Mouse (Mus musculus) kidney, embryonic 16.5 days (tissue): ENCODE measurements around the gene Dpagt1. TPM values are rescaled to one million over a fixed set of nuclear protein-coding genes. Genes with fewer than 3 reads are reported as not detected.

ENCODE experiments used
- ATAC-seq: fragments of 200-750 bp; cut with Nextera tagmentation; 2 replicates; pipeline ENCODE4 v1.8.0; 2017; ENCODE audit warnings: moderate TSS enrichment; ENCODE audit not compliant: low FRiP score, low TSS enrichment
- H3K27ac ChIP-seq: fragments of 300-500 bp; sonication (generic); 2 replicates; pipeline ENCODE4 v1.5.1; 2014; ENCODE audit warnings: low read length
- H3K27me3 ChIP-seq: fragments of 300-500 bp; sonication (generic); 2 replicates; pipeline ENCODE4 v1.6.1; 2014; ENCODE audit warnings: low read length, control low read depth, mixed read lengths; ENCODE audit not compliant: insufficient read depth
- H3K36me3 ChIP-seq: fragments of 300-500 bp; sonication (generic); 2 replicates; pipeline ENCODE4 v1.6.1; 2014; ENCODE audit warnings: low read length, control low read depth, mixed read lengths; ENCODE audit not compliant: insufficient read depth
- H3K4me1 ChIP-seq: fragments of 300-500 bp; sonication (generic); 2 replicates; pipeline ENCODE4 v1.6.1; 2014; ENCODE audit warnings: low read length, control low read depth, mixed read lengths; ENCODE audit not compliant: insufficient read depth
- H3K4me2 ChIP-seq: fragments of 300-500 bp; sonication (generic); replicated peaks from 2 replicates; pipeline ENCODE4 v1.6.1; 2014; ENCODE audit warnings: low read depth, low read length
- H3K4me3 ChIP-seq: fragments of 300-500 bp; sonication (generic); 2 replicates; pipeline ENCODE4 v1.5.1; 2014; ENCODE audit warnings: mild to moderate bottlenecking, low read length
- H3K9ac ChIP-seq: fragments of 300-500 bp; sonication (generic); replicated peaks from 2 replicates; pipeline ENCODE4 v1.6.1; 2014; ENCODE audit warnings: low read length
- H3K9me3 ChIP-seq: fragments of 300-500 bp; sonication (generic); 2 replicates; pipeline ENCODE4 v1.6.1; 2016; ENCODE audit warnings: low read length, control low read depth
- WGBS: fragments of 180-500 bp; shearing (Covaris S2); extraction: QIAGEN DNeasy Blood & Tissue Kit; methylation state at CpG from one replicate; pipeline ENCODE4 v1.1.7; 2014; 5-methylcytosine and 5-hydroxymethylcytosine counted together
- polyA plus RNA-seq: library from polyadenylated mRNA; unstranded; fragments of >200 nt; fragmentation: Nextera tagmentation; extraction: Ambion mirVana; gene quantifications from 2 replicates; pipeline ENCODE4 v1.2.1, GENCODE M21; 2015

Gene Dpagt1
- polyA plus RNA-seq, 1 experiment from 2014 or later: 45.4 TPM

DNA sequence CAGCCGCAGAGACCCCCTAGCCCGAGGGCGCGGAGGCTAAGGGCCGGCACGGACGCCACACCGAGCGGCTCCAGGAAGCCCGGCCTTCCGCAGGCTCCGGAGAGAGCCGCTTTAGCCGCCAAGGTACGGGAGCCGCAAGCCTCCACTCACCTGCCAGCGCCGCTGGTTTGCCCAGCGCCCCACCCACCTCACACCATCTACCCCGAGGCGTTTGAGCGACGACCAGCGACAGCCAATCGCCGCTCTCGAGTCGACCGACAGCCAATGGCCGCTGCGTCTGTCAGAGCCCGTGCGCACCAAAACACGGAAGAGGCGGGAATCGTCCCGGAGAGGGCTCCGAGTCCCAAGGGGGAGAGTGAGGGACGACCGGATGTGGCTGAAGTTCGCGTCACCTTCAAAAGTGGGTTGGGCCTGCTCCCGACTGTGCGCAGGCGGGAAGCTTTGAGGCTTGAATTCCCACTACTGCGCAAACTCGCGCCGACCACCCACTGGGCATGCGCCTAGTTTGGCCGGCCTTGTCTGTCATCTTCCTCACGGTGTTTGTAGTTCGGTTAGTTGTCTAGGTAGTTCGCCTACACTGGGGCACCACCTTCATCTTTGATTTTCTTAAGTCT, 20.2 kb upstream of the Dpagt1 start, which contains the start of gene Hinfp:
Gene Hinfp, minus strand, starts transcription at position 206 of the 614 bp plus-strand sequence.
- H3K27ac ChIP-seq: peak within 1 kb of the TSS; percentile 71
- peak; percentile 100 for ATAC-seq
- peaks cover 10% of the 10 kb centered on the region for H3K4me1 ChIP-seq
- WGBS: under 1% methylated on average over 54 of the region's 54 CpGs
- H3K4me3 ChIP-seq: peak within 1 kb of the TSS; percentile 69
- no peaks in the 10 kb centered on the region for H3K9me3 ChIP-seq
- H3K27me3 ChIP-seq: no peaks in the 10 kb centered on the region
- peak within 1 kb of the TSS; percentile 77 for H3K9ac ChIP-seq
- peak within 1 kb of the TSS; percentile 68 for H3K4me2 ChIP-seq
- H3K36me3 ChIP-seq: peaks cover 19% of the 10 kb centered on the region

DNA sequence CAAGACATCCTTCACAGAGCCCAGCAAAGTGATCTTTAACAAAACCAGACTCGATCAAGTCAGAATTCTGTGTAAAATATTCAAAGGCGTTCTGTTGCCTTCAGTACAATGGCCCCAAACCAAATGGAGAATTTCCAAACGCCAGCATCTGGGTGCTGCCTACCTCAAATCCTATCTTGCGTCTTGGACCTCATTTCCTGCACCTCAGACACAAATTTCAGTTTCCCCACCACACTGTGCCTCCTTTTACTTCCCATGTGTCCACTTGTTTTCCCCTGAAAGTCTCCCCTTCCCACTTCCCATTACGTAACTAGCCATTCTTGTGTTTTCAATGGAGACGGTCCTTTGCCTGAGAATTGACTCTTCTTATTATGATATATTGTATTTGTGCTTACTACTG, 19.3 kb upstream of the Dpagt1 start:
- Histone ChIP-seq H3K4me2 (no peak overlapping the region), H3K9me3 (no peaks in the 10 kb centered on the region), H3K4me1 (peaks cover 19% of the 10 kb centered on the region), H3K27ac (no peak overlapping the region), H3K9ac (no peak overlapping the region), H3K36me3 (peaks cover 16% of the 10 kb centered on the region), H3K27me3 (no peaks in the 10 kb centered on the region), H3K4me3 (no peak overlapping the region)
- ATAC-seq: no peak
- WGBS: 85% methylated on average over 6 of the region's 6 CpGs

DNA sequence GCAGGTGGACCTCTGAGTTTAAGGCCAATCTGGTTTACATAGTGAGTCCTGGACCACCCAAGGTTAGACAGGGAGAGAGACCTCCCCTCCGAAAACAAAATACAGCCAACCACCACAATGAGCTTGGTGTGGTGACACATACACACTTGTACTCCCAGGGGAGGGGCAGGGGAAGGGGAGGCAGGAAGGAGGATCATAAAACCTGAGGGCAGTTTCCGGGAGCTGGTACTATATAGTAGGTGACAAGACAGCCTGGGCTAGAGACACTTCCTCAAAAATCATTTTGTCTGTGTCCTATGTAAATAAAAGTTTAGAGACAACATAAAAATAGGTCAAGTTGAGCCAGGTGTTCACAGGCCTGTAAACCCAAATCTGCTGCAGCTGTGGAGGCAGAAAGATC, 18.6 kb upstream of the Dpagt1 start:
- no peak for ATAC-seq
- 51% methylated on average over 2 of the region's 2 CpGs for WGBS
- Histone ChIP-seq H3K27ac (no peak overlapping the region), H3K4me2 (no peak overlapping the region), H3K9ac (no peak overlapping the region), H3K4me3 (no peak overlapping the region), H3K36me3 (peaks cover 9% of the 10 kb centered on the region), H3K27me3 (no peaks in the 10 kb centered on the region), H3K9me3 (no peaks in the 10 kb centered on the region), H3K4me1 (peaks cover 19% of the 10 kb centered on the region)

DNA sequence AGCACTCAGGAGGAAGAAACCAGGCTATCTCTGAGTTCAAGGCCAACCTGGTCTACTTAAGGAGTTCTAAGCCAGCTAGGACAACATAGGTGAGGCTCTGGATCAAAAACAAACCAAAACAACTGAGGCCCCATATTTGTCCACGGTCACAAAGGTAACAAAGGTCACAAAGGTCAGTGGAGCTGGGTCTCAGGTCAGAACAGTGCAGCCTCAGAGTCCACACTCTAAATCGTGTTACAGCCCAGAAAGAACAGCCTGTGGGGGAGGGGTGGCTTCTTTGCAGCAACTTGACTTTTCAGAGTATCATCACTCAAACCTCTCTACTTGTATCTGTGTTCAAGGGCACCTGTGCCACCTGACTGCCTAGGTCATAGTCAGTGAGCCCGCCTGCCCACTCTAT, 16.1 kb upstream of the Dpagt1 start:
- Histone ChIP-seq H3K4me3 (no peak overlapping the region), H3K36me3 (peaks cover 28% of the 10 kb centered on the region), H3K4me1 (peaks cover 9% of the 10 kb centered on the region), H3K9ac (no peak overlapping the region), H3K27ac (no peak overlapping the region), H3K4me2 (no peak overlapping the region), H3K9me3 (no peaks in the 10 kb centered on the region), H3K27me3 (no peaks in the 10 kb centered on the region)
- WGBS: 64% methylated on average over 3 of the region's 3 CpGs
- ATAC-seq: no peak

DNA sequence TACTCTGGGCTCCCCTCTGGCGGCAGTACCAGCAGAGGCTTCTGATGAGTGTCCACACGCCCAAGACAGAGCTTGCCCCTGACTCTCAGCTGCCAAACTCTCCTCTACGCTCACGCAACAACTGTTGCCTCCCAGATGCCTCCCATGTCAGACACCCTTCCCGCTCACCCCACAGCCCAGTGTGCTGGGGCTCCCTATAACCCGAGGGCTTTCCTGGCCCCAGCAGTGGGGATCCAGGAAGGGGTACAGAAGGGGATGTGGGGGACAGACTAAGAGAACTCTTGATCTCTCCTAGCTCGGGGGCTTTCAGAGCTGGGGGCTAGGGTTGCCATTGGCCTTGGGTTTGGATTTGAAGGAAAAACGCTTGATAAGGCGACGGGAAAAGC, 15.1 kb upstream of the Dpagt1 start:
- Histone ChIP-seq H3K4me3 (no peak overlapping the region), H3K27me3 (no peaks in the 10 kb centered on the region), H3K4me2 (peak overlapping the region; percentile 30; the same call in 1 of the 2 replicates), H3K9ac (peak overlapping the region; percentile 3; the same call in 1 of the 2 replicates), H3K36me3 (peaks cover 37% of the 10 kb centered on the region), H3K27ac (peak overlapping the region; percentile 63), H3K4me1 (peaks cover 9% of the 10 kb centered on the region; the same call in 1 of the 2 replicates), H3K9me3 (no peaks in the 10 kb centered on the region)
- no peak for ATAC-seq
- WGBS: 47% methylated on average over 10 of the region's 10 CpGs

DNA sequence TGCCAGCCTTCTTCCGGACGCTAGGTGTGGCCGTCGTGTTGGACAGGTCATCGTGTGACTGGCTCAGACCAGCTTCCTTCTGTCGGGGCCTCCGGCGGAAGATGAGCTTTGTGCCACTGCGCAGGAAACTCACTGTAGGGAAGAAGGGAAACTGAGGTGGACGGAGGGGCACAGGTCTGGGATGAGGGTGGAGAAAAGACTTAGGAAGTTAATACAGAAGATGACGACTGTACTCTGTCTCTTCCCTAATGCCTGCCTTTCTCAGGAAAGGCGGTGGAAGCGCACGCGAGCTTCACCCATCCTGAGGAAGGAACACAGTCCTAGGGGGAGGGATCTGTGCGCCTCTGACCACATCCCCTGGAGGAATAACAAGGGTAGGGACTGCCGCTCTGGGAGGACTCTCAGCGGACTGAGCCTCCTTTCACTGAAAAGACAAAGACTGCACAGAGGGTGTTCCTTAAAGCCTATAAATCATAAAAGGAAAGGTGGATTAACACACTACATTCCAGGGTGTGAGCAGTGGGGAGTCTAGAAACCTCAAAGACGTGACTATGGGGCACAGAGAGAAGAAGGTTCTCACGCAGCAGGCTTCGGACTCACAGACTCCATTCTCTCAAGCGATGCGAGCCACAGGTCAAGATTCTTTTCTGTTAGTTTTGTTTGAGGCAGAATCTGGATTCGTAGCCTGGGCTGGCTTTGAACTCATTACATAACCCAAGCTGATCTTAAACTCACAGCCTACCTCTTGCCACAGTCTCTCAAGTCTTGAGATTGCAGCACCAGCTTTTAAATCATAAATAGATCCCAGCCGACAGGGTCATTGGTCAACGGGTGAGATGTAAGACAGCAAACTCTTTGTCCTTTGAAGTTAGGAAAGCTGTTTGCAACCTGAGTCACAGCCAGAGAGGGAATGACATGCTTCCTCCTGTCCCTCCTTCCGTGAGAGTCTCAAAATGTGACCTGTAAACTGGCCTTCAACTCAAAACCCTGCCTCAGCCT, 14.4 kb upstream of the Dpagt1 start:
- H3K4me3 ChIP-seq: no peak overlapping the region; the same call in 1 of the 2 replicates
- WGBS: 17% methylated on average over 27 of the region's 27 CpGs

DNA sequence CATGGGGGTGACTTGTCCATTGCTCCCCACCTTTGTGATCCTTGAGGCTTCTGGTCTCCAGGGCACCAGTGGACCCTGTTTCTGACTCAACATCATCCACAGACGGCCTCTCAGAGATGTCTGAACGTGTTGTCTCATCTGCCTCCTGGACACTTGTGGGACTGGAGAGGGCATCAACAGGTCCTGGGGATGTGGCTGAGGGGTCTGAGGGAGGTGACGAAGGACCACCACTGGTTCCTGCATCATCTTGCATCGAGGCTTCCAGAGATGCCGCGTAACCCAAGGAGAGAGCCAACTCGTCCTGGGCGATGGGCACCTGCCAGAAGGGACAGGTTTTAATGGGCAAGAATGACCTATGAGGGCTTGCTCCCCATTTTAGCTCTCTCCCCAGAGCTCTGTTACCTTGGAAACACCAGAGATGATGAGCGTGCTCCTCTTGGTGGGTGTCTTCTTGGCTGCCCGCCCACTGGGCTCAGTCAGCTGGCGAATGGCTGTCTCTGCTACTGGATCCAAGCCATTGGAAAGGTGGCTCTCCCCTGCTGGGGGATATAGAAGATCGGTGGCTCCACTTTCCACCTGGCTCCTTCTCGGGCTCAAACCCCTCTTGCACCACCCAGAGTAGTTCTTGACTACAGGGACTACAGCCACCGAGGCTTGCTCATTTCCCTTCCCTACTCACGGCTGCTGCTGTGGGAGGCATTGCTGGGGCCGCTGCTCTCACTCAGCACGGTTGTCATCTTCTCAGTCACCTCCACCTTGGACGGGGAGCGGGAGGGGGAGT, 12.2 kb upstream of the Dpagt1 start:
- Histone ChIP-seq H3K9me3 (no peaks in the 10 kb centered on the region), H3K4me1 (peaks cover 23% of the 10 kb centered on the region), H3K4me2 (no peak overlapping the region), H3K36me3 (peaks cover 49% of the 10 kb centered on the region), H3K4me3 (no peak overlapping the region), H3K27me3 (no peaks in the 10 kb centered on the region), H3K9ac (no peak overlapping the region), H3K27ac (no peak overlapping the region)
- no peak for ATAC-seq
- WGBS: 83% methylated on average over 19 of the region's 19 CpGs

More for the DNA sequence above, 14.4 kb upstream of the Dpagt1 start:
- peak; percentile 72; the same call in 1 of the 2 replicates for ATAC-seq
- Histone ChIP-seq H3K27me3 (no peaks in the 10 kb centered on the region), H3K9me3 (no peaks in the 10 kb centered on the region), H3K4me1 (peaks cover 9% of the 10 kb centered on the region; the same call in 1 of the 2 replicates), H3K9ac (peak overlapping the region; percentile 3), H3K36me3 (peaks cover 44% of the 10 kb centered on the region), H3K27ac (peak overlapping the region; percentile 63), H3K4me2 (peak overlapping the region; percentile 30)

DNA sequence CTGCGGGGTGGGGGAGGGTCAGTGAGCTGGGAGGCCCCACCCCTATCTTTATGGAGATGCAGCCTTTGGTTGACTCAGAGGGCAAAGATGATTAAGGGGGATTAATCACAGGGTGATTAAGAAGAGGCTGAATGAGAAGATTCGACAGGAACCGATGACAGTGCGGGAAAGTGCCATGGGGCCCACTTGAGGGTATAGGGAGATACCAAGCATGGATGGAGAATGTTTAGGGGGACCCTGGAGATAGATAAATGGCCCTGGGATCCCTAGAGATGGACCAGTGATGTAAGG, 11.6 kb upstream of the Dpagt1 start:
- Histone ChIP-seq H3K4me1 (peaks cover 28% of the 10 kb centered on the region), H3K9me3 (no peaks in the 10 kb centered on the region), H3K27ac (no peak overlapping the region), H3K4me2 (no peak overlapping the region), H3K9ac (no peak overlapping the region), H3K27me3 (no peaks in the 10 kb centered on the region), H3K4me3 (no peak overlapping the region), H3K36me3 (peaks cover 49% of the 10 kb centered on the region)
- no peak for ATAC-seq
- WGBS: 82% methylated on average over 4 of the region's 4 CpGs

DNA sequence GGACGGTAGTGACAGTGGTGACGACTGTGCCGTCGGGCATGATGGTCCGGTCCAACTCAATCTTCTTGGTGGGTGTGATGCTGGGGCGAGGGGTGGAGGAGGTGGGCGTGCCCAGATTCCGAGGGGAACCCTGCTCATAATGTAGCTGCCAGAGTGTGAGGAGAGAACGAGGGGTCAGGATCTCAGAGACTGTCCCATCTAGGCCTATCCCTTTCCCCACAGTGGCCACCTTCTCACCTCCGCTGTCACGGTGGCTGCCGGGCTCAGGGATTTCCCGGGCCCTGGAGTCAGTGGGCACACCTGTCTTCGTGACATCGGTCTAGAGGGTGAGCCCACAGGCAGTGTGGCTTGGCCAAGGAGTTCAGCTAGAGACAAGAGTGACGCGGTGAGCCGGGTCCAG, 10.9 kb upstream of the Dpagt1 start:
- H3K36me3 ChIP-seq: peaks cover 49% of the 10 kb centered on the region
- no peaks in the 10 kb centered on the region for H3K9me3 ChIP-seq
- H3K9ac ChIP-seq: no peak overlapping the region
- H3K4me3 ChIP-seq: no peak overlapping the region
- no peak overlapping the region for H3K4me2 ChIP-seq
- H3K4me1 ChIP-seq: peaks cover 31% of the 10 kb centered on the region
- no peak for ATAC-seq
- no peak overlapping the region for H3K27ac ChIP-seq
- WGBS: 91% methylated on average over 18 of the region's 18 CpGs
- H3K27me3 ChIP-seq: no peaks in the 10 kb centered on the region
